Mouse (Mus musculus) heart, postnatal 10 days (tissue): ENCODE data around the gene Prss53. TPM values are rescaled to one million over a fixed set of nuclear protein-coding genes. Genes with fewer than 3 reads are reported as not detected.

Experiments
- DNase-seq, 2 experiments: peaks; one replicate each; pipeline ENCODE4 v3.0.0; 2021
- intact Hi-C: fragments of 180-260 bp; cut with DNase I; formaldehyde crosslinking; loops from one replicate; pipeline ENCODE4 v1.15.1; 2025
- total RNA-seq, 2 experiments: library from RNA; stranded (reverse); gene quantifications; 2 replicates each; pipeline ENCODE4 v1.2.3; 2021

Prss53 gene
- 1 to 10 TPM in 1 of 2 experiments, under 1 TPM in 1; 0.60 to 1.1 TPM for total RNA-seq

DNA sequence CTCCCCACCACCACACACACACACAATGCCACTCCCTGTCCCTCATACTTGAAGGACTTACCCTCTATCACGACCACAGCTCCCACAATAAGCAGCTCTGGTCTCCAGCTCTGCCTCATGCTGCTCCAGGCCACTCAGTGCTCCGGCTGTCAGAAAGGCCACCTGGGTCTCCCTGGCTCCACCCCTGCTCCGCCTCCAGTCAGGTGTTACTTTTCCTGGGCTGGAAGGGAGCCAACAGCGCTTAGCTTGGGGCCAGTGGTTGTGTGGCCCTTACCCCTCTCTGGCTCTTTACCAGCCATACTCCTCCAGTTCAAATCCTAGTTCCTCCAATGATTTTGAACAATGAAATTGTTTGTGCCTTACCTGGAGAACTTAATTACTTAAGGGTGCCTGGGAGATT is at the start of gene Prss53:
Gene Prss53 (minus strand): TSS at position 173 of the 400 bp plus-strand sequence.
- intact Hi-C loops, result no loop called here
- DNase-seq, result no peak

DNA sequence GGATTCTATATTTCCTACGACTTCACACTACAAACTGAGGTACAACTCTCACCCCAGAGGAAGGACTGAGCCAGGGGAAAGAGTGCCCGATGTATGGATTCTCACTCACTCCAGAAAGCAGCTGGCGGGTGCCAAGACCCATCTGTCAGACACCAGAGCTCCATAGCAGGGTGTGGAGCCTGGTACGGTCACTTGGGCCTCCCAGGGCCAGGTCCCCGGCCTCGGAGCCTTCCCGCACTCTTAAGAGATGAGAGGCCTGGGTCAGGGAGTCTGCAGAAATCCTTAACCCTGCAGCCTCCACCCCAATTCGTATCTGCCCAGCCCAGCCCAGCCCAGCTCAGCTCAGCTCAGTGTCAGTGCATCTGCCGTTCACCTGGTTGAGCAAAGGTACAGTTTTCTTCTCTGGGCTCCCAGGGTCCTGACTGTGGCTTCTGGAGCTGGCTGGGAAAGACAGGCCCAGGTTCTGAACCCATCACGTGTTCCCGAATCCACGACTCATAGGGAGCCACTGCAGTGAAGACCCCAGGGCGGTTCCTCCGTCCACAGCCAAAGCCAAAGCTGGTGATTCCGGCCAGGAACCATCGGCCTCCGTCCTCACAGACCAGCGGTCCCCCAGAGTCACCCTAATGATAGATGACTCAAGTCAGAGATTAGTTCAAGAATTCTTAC is 45.6 kb upstream of the Prss53 start:
- DNase-seq, result no peak
- intact Hi-C loops, result loop anchor here (5.0 kb wide), 1 partner anchor 164 kb away; no protein-coding TSS in a partner anchor

DNA sequence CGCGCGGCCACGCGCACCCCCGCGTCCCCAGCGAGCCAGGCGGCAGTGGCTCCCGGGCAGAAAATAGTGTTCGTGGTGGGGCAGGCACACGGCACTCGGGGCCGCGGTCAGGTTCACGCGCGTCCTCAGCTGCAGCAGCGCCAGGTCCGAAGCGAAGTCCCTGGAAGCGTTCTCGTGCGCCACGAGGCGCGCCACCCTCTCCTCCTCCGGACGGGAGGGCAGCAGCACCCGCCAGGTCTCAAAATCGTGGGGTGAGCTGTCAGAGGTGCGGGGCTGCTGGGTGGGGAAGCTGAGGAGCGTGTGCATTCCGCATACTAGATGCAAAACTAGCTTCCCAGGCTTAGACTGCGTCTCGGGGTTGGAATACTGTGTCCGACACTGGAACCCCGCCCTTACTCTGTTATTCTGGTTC is 45.0 kb upstream of the Prss53 start:
- intact Hi-C loops, result loop anchor here (1.0 to 5.0 kb wide), 2 partner anchors 135 to 163 kb away; partner anchors contain the start of gene Hsd3b7

DNA sequence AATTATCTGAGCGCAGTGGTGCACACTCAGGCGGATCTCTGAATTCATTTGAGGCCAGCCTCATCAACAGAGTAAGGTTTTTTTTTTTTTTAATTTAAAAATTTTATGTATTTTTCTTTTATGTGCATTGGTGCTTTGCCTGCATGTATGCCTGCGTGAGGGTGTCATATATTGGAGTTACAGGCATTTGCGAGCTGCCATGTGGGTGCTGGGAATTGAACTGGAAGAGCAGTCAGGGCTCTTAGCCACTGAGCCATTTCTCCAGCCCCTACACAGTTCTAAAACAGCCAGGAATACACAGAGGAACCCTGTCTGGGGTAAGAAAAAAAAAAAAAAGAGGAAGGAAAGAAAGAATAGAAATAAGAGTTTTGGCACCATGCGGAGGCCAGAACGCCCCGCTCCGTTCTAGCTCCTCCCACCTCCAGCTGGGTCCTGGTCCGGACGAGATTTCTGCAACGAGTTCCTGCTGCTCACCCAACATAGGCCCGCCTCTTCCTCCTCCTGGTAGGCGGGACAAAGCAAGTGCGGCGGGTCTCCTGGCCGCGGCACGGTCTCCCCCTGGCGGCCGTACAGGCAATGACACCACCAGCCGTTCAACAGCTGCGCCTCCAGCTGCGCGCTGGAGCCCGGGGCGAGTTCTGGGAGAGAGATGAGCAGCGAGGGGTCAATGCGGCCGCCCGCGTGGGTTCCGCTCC is 44.4 kb upstream of the Prss53 start:
- intact Hi-C loops, result loop anchor here (1.0 to 5.0 kb wide), 2 partner anchors 135 to 163 kb away; partner anchors contain the start of gene Hsd3b7
- DNase-seq, result peak; percentile 98

More for the DNA sequence above, 45.0 kb upstream of the Prss53 start:
- no peak for DNase-seq

DNA sequence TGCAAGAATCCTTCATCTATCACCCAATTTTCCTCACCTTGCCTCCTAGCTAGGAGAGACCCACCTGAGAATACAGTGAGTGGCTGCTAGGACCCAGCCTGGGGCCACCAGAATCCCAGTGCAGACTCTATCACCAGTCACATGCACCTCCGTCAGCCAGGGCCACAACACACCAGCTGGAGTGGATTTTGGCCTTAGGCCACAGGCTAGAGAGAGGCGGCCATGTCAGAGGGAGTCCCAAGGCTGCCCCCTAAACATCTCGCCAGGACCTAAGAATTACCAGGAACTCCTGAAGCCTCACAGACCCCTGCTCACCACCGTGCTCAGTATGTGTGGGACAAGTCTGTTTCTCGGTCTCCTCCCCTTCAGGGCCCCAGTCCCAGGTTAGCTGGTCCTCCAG is 43.3 kb upstream of the Prss53 start:
- intact Hi-C loops, result no loop called here
- no peak for DNase-seq

DNA sequence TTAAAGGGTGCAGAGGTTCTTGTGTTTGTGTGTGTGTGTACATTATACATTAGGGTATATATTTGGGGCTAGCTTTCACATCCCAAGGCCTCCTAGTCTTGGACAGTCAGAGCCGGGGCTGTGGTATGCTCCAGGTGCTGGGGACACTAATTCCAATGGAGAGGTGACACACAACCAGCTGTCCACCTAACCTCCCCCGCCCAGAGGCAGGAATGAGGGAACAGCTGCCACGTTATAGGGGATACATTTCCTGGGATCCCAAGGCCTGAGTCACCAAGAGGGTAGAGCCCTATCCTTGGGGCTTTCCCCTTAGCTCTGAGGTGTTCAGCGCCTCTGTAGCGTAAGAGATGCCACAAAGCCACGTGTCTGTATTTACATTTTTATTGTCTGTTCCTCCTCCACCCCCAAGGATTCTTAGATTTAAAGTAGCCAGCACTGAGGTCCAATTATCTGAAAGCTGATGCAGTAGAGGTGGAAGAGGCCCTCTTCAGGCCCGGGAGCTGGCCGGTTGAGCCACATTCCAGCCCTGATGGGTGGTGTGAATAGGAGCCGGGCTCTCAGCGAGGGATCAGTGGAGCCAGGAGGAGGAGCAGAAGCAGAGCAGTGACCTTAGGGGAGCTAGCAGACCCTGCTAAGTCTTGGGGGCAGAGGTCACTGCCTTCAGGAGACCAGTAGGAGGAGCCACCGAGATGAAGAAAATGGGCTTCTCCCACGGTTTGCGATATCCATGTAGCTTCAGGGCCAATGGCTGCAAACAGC is 41.7 kb upstream of the Prss53 start:
- intact Hi-C loops, result no loop called here
- DNase-seq, result no peak

DNA sequence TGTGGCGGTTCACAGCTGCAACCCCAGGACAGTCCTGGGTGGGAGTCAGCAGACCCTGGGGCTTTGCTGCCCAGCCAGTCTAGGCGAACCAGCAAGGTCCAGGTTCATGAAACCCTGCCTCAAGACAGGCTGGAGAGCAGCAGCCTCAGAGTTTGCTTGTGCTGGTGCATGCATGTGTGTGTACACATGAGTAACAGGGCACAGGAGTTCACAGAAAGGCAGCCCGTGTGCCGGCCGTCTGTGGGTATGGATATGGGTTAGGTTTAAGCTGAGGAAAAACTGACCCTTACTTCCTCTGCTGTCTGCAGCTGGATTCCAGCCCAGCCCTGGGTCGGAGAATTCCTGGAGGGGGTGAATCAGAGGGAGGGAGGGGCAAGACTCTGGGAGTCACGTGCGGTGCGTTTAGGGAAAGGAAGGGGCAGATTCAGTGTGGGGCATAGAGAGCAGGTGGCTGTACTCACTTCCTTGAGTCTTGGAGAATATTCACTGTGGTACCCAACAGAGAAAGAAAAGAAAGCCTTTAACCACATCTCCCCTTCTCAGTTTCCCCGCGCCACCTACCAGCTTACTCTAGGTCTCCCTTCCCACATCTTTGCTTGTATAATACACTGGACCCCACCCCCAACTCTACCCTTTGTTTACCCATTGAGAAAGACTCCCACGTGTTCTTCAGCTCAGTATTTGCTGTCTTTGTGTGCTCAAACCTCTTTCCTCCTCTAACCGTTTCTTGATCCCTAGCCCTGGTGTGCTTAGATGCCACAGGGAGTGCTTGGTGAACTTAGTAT is 40.8 kb upstream of the Prss53 start:
- DNase-seq, result peak; percentile 32 to 41

DNA sequence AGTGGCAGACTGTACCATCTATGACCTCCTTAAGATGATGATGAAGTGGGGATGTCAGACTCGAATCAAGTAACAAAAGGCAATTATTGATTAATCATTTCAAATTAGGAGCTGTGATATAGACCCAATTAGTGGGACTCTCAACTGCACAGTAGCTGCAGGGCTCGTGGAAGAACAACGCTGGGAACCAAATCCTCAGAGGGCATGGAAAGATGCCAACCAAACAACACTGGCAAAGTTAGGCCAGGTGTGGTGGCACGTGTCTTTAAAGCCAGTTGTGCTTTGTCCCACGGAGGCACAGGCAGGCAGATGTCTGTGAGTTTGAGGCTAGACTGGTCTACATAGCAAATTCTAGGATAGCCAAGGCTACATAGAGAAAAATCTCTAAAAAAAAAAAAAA is 39.9 kb upstream of the Prss53 start:
- DNase-seq, result no peak
- intact Hi-C loops, result no loop called here

More for the DNA sequence above, 40.8 kb upstream of the Prss53 start:
- intact Hi-C loops, result no loop called here

DNA sequence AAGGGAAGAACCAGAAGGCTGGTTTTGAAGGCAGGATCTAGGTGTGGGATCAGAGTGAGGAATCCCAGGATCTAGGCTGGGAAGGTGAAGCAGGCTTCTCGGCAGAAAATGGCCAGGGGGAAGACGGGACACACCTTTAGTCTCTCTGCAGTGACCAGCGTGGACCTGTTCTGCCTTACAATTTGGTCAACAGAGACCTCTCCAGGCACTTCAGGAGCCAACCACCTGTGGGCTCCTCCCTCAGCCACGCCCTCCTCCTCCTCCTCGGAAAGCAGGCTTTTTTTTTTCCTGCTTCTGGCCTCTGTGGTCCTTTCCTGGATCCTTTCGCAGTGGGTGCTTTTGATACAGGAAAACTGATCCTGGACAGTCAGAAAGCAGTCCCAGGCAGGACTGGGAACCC is 39.2 kb upstream of the Prss53 start, which contains the start of gene Prss8:
Gene Prss8 (minus strand): TSS at position 182 of the 400 bp plus-strand sequence.
- DNase-seq, result no peak
- intact Hi-C loops, result no loop called here

DNA sequence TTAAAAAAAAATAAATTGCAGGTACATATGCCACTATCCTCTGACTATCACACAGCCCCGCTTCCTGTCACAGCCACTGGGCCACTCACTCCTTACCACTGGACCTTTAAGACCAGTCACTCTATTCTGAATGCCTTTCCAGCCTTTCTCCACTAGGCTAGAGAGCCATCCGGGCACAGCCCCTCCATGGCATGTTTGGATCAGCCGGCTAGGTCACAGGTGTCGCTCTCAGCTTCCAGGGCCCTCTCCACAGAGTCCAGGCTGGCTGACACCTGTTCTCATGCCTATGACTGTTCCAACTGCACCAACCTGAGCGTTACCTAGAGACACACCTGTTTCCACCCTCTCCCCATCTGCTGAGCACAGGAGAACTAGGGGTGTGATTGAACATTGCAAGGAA is 37.8 kb upstream of the Prss53 start:
- no peak for DNase-seq
- intact Hi-C loops, result no loop called here

DNA sequence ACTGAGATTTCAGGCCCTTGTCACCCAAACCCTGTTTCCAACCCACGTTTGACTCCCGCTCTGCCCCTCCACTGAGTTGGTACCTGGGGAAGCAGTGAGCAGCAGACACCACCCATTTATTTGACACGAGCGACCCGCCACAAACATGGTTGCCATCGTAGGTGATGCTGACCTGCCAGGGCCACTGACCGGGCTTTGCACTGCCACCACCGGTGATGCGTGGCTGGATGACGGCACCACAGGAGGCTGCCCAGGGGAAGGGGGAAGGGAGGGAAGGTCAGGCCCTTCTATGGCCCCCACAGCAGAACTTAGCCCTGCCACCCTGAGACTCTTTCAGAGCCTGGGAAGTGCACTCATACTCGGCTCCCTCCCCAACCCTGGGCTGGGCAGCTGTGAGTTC is 37.0 kb upstream of the Prss53 start:
- DNase-seq, result no peak
- intact Hi-C loops, result no loop called here

DNA sequence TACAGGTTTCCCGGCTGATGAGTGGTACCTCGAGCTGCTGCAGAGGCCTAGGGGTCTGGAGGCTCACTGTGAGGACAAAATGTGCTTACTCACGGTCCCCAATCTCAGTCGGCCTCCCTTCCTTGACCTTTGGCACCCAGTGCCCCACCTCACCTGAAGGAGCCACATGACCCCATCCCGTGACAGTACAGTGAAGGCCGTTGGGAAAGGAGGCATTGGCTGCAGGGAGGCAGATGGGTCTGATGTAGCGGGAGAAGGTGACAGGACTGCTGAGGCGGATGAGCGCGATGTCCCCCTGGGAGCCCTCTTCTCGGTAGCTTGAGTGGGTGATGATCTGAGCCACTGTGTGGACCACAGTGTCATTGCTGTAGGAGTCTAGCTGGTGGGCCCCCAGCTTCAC is 36.1 kb upstream of the Prss53 start:
- no peak for DNase-seq
- intact Hi-C loops, result no loop called here

DNA sequence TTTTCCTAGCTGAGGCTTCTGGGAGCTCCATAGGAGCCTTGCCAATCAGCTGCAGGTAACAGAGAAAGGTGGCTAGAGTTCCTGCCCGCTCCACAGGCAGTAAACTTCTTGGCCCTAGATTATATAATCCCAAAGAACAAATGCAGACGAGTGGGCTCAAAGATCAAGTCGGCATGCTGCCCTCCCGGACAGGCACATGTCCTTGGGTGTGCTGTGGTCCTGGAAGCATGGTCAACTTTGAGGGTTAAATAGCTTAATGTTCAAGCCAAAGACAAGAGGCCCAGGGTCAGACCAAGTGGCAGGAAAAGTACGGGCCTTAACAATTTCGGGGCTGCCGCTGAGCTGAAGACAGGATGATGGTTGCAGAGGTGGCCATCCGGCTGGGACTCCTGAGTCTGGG is 35.3 kb upstream of the Prss53 start:
- intact Hi-C loops, result no loop called here
- no peak for DNase-seq

DNA sequence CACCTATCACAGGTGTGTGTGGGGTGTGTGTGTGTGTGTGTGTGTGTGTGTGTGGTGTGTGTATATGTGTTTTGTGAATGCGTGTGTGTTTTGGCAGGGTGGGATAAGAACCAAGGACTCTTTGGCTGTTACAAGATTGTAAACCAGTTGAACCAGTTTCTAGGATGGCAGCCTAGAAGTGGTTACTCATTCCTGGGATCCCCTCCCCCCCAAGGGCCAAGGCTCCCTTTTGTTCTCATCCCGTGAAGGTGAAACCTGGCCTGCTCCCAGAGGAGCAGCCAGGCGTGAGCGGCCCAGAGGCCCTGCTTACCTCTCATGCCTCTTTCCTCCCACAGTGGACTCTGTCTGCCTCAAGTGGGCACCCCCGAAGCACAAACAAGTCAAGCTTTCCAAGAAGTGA is 34.5 kb upstream of the Prss53 start:
- DNase-seq, result no peak
- intact Hi-C loops, result no loop called here

DNA sequence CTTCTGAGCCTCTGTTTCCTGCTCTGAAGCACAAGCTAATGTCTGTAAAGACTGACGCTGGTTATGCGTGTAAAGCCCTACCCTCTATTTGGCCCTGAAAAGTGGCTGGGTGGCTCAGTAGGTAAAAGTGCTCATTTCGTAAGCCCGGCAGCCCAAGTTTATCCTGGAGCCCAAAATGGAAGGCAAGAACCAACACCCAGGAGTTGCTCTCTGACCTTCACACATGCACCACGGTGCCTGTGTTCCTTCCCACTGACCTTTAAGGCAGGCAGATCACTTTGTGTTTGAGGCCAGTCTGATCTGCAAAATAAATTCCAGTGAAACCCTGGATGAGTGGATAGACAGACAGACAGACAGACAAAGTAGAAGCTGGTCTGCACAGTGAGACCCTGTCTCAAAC is 32.9 kb upstream of the Prss53 start:
- no peak for DNase-seq
- intact Hi-C loops, result no loop called here

DNA sequence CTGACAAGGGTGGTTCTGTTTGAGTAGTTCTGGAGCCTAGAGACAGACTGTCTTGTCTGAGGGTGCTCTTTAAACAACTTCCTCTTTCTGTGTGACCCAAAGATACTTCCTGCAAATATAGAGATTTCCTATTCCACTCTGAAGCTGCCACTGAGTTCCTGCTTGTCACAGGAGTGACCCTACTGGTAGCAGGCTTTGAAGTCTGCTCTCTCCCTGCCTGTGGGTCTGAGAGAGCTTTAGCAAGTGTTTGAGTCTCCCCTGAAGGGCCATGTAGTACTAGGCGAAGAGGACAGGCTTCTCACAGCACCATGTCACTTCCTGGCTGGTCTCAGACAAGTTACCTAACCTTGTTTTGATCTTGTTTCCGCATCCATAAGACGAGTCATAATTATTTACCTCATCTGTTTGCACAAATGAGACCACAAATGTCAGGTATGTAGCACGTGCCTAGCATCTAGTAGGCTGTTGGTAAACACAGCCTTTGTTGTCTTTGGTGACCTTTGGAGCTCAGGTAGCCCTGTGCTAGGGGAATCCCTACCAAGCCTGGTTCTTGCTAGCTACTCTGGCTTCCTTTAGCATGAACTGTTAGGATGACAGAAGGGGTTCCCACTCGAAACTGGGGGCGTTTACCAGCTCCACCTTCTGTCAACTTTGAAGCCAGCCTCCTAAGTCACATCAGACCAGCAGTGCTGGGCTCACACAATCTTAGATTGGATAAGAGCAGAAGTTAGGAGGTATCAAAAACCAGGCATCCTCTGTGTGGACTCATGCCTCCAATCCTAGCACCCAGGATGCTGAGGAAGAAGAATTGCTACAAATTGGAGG is 31.9 kb upstream of the Prss53 start:
- intact Hi-C loops, result no loop called here
- no peak for DNase-seq

DNA sequence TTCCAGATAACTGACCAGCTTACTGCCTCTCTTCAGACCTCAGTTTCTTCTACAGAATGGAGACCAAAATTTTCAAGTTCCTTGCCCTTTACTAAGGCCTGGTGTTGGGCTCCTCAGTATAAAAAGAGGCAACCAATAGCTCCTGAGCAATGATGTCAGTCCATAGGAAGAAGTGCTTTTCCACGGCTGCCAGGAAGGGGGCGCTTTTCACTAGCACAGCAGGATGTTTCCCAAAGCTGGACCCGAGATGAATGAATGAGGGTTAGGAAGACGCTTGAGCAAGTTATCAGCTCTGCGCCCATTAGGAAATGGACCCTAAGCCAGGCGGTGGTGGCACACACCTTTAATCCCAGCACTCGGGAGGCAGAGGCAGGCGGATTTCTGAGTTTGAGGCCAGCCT is 30.7 kb upstream of the Prss53 start:
- peak in 1 of 2 experiments; percentile 34 for DNase-seq
- intact Hi-C loops, result no loop called here

DNA sequence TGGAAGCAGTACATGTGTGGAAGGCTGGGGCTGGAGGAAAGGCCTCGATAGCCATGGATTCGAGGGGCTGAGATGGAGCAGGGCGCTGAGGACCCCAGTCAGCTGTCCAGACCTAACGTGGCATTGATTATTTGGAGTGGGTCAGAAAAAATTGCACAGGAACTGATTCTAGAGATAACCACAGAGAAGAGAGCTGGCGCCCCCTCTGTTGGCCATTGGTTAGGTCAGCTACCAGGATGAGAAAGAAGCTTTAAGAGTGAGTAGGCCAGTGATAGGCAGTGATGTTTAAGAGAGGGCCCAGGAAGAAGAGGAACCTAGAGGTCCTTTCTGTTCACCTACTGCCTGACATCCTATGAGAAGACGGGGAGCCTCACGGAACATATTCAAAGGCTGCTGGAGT is 28.5 kb upstream of the Prss53 start:
- intact Hi-C loops, result no loop called here
- DNase-seq, result peak in 1 of 2 experiments; percentile 26

DNA sequence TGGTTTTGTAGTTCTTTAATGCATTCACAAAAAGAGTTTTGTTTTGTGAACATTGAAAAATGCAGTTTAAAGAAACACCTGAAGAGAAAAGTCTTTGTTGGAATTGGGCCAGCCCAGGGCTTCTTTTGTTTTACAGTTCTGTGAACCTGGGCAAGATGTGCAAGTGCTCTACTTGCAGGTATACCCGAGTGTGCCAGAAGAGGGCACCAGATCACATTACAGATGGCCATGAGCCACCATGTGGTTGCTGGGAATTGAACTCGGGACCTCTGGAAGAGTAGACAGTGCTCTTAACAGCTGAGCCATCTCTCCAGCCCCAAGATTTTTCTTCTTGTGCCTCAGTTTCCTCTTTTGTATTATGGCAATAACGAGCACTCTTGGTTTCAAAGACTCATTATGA is 27.4 kb upstream of the Prss53 start:
- DNase-seq, result peak in 1 of 2 experiments; percentile 55
- intact Hi-C loops, result no loop called here

DNA sequence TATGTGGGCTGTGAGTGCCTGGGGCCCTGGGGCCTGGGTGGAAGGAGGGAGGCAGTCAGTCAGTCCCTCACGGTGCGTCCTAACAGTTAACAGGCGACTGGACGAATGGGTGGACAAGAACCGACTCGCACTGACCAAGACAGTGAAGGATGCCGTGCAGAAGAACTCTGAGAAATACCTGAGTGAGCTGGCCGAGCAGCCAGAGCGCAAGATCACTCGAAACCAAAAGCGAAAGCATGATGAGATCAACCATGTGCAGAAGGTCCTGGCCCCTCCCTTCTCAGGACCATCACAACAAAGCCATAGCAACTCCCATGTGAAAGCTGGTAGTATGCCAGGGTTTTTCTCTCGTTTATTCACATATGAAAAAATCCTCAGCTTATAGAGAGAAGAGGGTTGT is 24.5 kb upstream of the Prss53 start:
- intact Hi-C loops, result no loop called here

More for the DNA sequence above, 24.5 kb upstream of the Prss53 start:
- no peak for DNase-seq
